Mouse (Mus musculus): ENCODE measurements around the gene Camta2. TPM values are rescaled to one million over a fixed set of nuclear protein-coding genes. Genes with fewer than 3 reads are reported as not detected.

The Camta2 gene
- polyA plus RNA-seq (2015; fragmentation: Nextera tagmentation; extraction: Ambion mirVana) = 15.3 and 16.4 TPM in 2 replicates

DNA sequence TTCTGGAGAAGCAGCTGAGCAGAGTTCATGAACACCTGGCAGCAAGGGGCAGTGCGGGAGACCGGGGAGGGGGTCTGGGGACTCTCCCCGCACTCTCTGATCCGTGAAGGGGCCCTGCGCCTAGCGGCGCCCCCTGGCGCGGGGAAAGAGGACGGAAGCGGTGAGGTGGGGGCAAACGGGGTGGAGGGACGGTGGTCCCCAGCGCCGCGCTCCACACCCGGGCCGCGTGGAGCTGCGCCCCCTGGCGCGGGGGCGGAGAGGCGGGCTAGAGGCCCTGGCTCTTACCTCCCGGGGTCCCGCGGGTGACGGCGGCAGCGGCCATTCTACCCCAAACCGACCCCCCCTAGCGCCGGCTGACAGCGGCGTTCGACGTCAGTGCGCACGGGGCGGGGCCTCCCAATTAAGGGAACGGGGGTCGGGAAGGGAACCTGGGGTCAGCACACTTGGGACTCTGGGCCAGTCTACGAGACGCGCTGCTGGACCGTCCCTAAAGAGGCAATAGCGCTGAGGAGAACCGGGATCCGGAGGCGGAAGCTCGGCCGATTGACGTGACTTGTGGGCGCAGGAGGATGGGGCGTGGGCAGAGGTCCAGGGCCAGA is at the start of gene Camta2:
TSS of gene Camta2 (minus strand) at position 505 of the 599 bp plus-strand sequence.
- 1% methylated on average over 55 of the region's 55 CpGs for WGBS
- no peaks in the 10 kb centered on the region for H3K9me3 ChIP-seq
- H3K4me3 ChIP-seq (replicated peaks) = peak within 1 kb of the TSS; percentile 88
- H3K4me1 ChIP-seq (replicated peaks) = peaks cover 35% of the 10 kb centered on the region
- peaks cover 26% of the 10 kb centered on the region for H3K36me3 ChIP-seq
- H3K27me3 ChIP-seq = no peaks in the 10 kb centered on the region
- peak; percentile 86 for ATAC-seq
- H3K4me2 ChIP-seq (replicated peaks) = peak within 1 kb of the TSS; percentile 75
- peak within 1 kb of the TSS; percentile 90 for H3K9ac ChIP-seq (replicated peaks)
- H3K27ac ChIP-seq = peak within 1 kb of the TSS; percentile 84

DNA sequence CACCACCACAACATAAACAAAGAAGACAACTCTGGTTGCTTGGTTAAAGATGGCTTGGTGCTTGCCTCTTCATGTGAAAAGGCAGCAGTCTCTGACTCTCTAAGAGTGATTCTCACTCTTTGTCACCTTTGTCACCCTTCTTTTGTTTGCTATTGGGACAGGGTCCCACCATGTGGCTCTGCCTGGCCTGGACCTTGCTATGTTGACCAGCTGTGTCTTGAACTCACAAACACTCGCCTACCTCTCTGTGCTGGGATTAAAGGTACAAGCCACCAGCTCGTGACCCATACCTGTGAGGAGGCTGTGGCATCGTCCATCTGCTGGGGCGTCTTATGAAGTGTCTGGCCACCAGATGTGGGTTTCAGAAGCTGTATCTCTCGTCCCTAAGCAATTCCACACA is 45.4 kb upstream of the Camta2 start:
- H3K4me3 ChIP-seq (replicated peaks) = no peak overlapping the region
- no peak overlapping the region for H3K9ac ChIP-seq (replicated peaks)
- no peak overlapping the region for H3K27ac ChIP-seq
- ATAC-seq = no peak
- WGBS = 79% methylated on average over 5 of the region's 5 CpGs
- no peaks in the 10 kb centered on the region for H3K4me1 ChIP-seq (replicated peaks)
- H3K9me3 ChIP-seq = no peaks in the 10 kb centered on the region
- H3K36me3 ChIP-seq = peaks cover 13% of the 10 kb centered on the region
- H3K27me3 ChIP-seq = no peaks in the 10 kb centered on the region
- H3K4me2 ChIP-seq (replicated peaks) = no peak overlapping the region

DNA sequence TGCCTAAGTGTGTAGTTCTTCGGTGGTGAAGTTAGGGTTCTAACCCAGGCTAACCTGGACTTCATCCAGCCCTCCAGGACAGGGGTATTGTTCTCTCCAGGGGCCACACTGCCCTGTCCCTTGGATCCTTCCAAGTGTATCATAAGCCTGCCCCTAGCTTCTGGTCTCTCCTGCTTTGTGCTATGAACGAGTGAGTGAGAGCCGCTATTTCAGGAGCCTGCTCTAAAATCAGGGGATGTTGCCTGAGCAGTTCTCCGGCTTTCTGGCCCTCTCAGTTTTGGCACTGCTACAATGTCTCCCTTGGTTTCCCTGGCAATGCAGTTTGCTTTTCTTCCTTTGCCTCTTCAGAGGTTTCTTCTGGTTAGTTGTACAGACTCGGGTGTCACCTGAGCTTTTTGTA is 43.3 kb upstream of the Camta2 start:
- no peaks in the 10 kb centered on the region for H3K27me3 ChIP-seq
- 61% methylated on average over 5 of the region's 5 CpGs for WGBS
- H3K4me3 ChIP-seq (replicated peaks) = no peak overlapping the region
- H3K36me3 ChIP-seq = peaks cover 33% of the 10 kb centered on the region
- no peak overlapping the region for H3K9ac ChIP-seq (replicated peaks)
- H3K4me1 ChIP-seq (replicated peaks) = no peaks in the 10 kb centered on the region
- no peak for ATAC-seq
- H3K9me3 ChIP-seq = no peaks in the 10 kb centered on the region
- H3K4me2 ChIP-seq (replicated peaks) = no peak overlapping the region
- no peak overlapping the region for H3K27ac ChIP-seq

DNA sequence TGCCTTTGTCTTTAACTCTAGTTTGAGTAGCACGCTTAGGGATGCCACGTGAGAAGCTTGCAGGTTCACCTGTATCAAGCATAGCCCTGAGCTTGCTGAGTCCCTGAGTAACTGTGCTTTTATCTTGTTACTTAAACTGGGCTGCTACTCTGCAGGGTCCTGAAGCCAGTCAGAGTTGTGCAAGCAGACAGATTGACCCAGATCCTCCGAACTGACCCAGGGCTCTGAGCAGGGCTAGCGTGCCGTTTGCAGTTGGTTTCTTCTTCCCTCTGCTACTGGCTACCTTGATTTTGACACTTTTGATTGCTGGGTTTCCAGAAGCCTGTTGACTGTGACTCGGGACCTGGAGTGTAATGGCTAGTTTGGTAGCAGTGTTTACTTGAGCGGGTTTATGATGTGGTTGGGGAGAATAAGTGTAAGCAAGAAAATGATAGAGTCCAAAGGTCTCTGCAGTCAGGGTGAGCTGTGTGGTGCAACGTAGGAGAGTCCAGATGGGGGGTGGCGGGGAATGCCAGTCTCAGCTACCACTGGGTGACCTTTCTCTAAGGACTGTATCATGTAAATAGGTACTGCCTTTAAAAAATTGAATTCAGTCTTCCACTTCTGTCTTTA is 42.6 kb upstream of the Camta2 start:
- WGBS = 83% methylated on average over 9 of the region's 9 CpGs
- no peak for ATAC-seq
- Histone ChIP-seq H3K27ac (no peak overlapping the region), H3K4me1 (replicated peaks) (no peaks in the 10 kb centered on the region), H3K4me2 (replicated peaks) (no peak overlapping the region), H3K9ac (replicated peaks) (no peak overlapping the region), H3K27me3 (no peaks in the 10 kb centered on the region), H3K4me3 (replicated peaks) (no peak overlapping the region), H3K9me3 (no peaks in the 10 kb centered on the region), H3K36me3 (peaks cover 40% of the 10 kb centered on the region)

DNA sequence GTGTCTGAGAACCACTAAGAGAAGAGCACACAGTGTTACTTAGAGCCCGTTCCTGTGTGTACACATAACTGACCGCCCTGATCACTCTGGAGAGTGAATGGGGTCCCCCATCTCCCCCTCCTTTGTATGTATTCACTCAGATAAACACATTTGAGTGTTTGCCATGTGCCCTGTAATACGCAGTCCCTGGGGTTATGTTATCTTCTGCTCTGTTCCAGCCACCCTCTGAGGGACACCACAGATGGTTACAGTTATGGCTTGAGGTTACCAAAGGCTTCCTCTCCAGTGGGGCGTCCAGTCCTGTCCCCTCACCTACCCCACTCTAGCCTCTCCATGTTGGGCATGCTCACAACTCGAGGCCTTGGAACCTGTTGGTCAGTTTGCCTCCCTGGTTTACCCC is 39.5 kb upstream of the Camta2 start:
- Histone ChIP-seq H3K36me3 (peaks cover 65% of the 10 kb centered on the region), H3K9me3 (no peaks in the 10 kb centered on the region), H3K27me3 (no peaks in the 10 kb centered on the region), H3K27ac (no peak overlapping the region), H3K4me2 (replicated peaks) (no peak overlapping the region), H3K9ac (replicated peaks) (no peak overlapping the region), H3K4me3 (replicated peaks) (no peak overlapping the region), H3K4me1 (replicated peaks) (no peaks in the 10 kb centered on the region)
- 90% methylated on average over 5 of the region's 5 CpGs for WGBS
- no peak for ATAC-seq

DNA sequence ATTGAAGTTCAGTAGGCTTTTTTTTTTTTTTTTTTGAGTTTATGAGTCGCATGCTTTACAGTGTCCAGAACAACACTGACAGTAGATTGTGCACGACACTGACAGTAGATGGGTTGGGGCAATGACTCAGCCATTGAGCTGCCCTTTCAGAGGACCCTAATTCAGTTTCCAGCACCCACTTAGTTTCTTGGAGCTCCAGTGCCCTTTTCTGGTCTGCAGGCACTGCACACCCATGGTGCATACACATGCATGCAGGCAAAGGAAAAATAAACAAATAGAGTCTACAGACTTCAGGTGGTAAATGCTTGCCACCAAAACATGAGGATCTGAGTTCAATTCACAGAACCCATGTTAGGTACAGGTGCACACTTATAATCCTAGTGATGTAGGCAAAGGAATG is 38.7 kb upstream of the Camta2 start:
- no peak overlapping the region for H3K4me3 ChIP-seq (replicated peaks)
- ATAC-seq = no peak
- H3K36me3 ChIP-seq = peaks cover 73% of the 10 kb centered on the region
- no peak overlapping the region for H3K27ac ChIP-seq
- 88% methylated on average over 2 of the region's 2 CpGs for WGBS
- H3K4me1 ChIP-seq (replicated peaks) = no peaks in the 10 kb centered on the region
- H3K9ac ChIP-seq (replicated peaks) = no peak overlapping the region
- H3K4me2 ChIP-seq (replicated peaks) = no peak overlapping the region
- no peaks in the 10 kb centered on the region for H3K27me3 ChIP-seq
- no peaks in the 10 kb centered on the region for H3K9me3 ChIP-seq

DNA sequence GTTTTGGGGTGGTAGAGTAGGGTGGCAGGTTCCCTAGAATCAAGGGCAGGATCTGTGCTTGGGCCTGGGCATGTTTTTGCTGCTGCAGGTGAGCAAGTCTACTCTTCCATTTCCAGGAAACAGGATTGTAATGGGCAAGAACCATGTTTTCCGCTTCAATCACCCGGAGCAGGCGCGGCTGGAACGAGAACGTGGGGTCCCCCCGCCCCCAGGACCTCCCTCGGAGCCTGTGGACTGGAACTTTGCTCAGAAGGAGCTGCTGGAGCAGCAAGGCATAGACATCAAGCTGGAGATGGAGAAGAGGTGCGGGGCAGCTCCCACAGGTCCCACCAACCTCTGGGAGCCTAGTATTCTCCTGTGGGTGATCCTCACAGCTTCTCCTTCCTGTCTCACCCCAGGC is 36.8 kb upstream of the Camta2 start:
- no peak for ATAC-seq
- Histone ChIP-seq H3K36me3 (peaks cover 91% of the 10 kb centered on the region), H3K9me3 (no peaks in the 10 kb centered on the region), H3K4me1 (replicated peaks) (no peaks in the 10 kb centered on the region), H3K9ac (replicated peaks) (no peak overlapping the region), H3K4me3 (replicated peaks) (no peak overlapping the region), H3K27ac (no peak overlapping the region), H3K27me3 (no peaks in the 10 kb centered on the region), H3K4me2 (replicated peaks) (no peak overlapping the region)
- 97% methylated on average over 9 of the region's 9 CpGs for WGBS

DNA sequence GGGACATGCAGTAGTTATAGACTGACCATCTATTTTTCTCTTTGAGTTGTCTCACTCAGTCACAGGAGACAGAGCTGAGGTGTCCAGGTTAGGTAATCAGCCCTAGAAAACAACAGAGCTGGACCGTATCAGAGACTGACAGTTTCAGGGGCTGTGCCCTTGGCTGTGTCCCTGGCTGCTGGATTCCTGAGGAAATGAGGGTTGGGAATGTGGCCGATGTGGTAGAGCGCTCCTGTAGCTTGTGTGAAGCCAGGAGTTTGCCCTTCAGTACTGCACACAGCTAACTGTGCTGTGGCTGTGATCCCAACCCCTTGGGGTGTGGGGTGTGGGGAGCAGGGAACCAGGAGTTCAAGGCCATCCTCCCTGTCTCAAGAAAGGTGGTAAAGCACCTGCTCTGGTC is 33.2 kb upstream of the Camta2 start:
- Histone ChIP-seq H3K9ac (replicated peaks) (no peak overlapping the region; the same call in 1 of the 2 replicates), H3K9me3 (no peaks in the 10 kb centered on the region), H3K4me1 (replicated peaks) (no peaks in the 10 kb centered on the region), H3K36me3 (peaks cover 92% of the 10 kb centered on the region), H3K4me3 (replicated peaks) (no peak overlapping the region), H3K4me2 (replicated peaks) (no peak overlapping the region), H3K27ac (no peak overlapping the region), H3K27me3 (no peaks in the 10 kb centered on the region)
- WGBS = 100% methylated on average over 3 of the region's 3 CpGs
- no peak for ATAC-seq

DNA sequence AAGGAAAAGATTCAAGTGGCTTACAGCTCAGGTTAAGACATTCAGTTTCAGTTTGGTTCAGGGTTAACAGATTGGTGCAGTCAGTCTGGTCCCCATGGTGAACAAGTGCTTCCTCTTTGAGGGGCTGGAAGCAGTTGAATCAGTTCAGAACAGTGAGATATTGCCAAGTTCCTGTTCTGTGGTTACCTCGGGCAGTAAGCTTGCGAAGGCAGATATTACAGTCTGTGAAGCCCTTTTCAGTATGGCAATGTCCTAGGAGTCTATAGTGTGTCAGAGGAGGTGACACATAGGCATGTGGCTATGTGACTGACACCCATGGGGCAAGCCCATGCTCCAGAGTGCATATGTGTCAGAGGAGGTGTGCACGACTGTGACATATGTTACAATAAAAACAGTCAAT is 32.7 kb upstream of the Camta2 start:
- Histone ChIP-seq H3K4me2 (replicated peaks) (no peak overlapping the region), H3K4me3 (replicated peaks) (no peak overlapping the region), H3K9me3 (no peaks in the 10 kb centered on the region), H3K9ac (replicated peaks) (no peak overlapping the region), H3K36me3 (peaks cover 91% of the 10 kb centered on the region), H3K27ac (no peak overlapping the region), H3K4me1 (replicated peaks) (no peaks in the 10 kb centered on the region), H3K27me3 (no peaks in the 10 kb centered on the region)
- WGBS = 91% methylated on average over 3 of the region's 3 CpGs
- ATAC-seq = no peak

DNA sequence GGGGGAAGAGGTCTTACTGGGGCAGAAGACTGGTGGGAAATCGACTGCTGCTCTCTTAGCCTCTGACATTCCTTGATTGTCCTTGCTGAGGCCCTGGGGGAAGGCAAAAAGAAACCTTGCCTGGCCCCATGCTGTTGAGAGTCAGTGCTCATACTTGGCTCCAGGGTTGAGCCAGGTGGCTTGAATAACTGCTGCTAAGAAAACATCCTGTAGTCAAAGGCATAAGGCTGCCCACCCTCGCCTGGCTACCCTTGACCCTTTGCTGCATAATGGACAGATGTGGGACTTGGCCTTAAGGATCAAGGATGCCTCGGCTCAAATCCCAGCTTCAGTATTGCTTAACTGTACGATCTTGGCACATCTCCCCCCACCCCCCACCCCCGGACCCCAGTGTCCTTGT is 30.6 kb upstream of the Camta2 start:
- Histone ChIP-seq H3K27ac (no peak overlapping the region), H3K4me2 (replicated peaks) (no peak overlapping the region), H3K4me1 (replicated peaks) (no peaks in the 10 kb centered on the region), H3K27me3 (no peaks in the 10 kb centered on the region), H3K36me3 (peaks cover 73% of the 10 kb centered on the region), H3K4me3 (replicated peaks) (no peak overlapping the region), H3K9me3 (no peaks in the 10 kb centered on the region), H3K9ac (replicated peaks) (no peak overlapping the region)
- no peak for ATAC-seq
- WGBS = 74% methylated on average over 5 of the region's 5 CpGs

DNA sequence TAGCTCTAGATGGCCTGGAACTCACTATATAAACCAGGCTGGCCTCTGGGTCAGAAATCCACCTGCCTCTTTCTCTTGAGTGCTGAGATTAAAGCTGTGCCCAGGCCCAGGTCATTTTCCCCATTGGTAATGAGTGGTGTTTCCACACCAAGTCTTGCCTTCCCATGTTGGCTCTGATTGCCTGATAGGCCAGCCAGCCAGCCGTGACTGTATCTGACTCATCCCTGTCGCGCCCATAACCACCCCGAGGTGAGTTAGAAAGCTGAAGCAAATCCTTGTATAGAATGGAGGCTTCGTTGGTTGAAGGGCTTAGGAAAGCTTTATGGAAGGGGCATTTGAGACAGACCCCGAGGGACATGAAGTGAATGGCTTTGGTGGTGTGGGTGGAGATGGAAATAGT is 27.9 kb upstream of the Camta2 start:
- H3K9ac ChIP-seq (replicated peaks) = no peak overlapping the region
- peaks cover 71% of the 10 kb centered on the region for H3K36me3 ChIP-seq
- no peaks in the 10 kb centered on the region for H3K9me3 ChIP-seq
- no peak overlapping the region for H3K4me2 ChIP-seq (replicated peaks)
- H3K4me1 ChIP-seq (replicated peaks) = no peaks in the 10 kb centered on the region
- WGBS = 80% methylated on average over 6 of the region's 6 CpGs
- no peaks in the 10 kb centered on the region for H3K27me3 ChIP-seq
- H3K27ac ChIP-seq = no peak overlapping the region
- H3K4me3 ChIP-seq (replicated peaks) = no peak overlapping the region
- ATAC-seq = no peak

DNA sequence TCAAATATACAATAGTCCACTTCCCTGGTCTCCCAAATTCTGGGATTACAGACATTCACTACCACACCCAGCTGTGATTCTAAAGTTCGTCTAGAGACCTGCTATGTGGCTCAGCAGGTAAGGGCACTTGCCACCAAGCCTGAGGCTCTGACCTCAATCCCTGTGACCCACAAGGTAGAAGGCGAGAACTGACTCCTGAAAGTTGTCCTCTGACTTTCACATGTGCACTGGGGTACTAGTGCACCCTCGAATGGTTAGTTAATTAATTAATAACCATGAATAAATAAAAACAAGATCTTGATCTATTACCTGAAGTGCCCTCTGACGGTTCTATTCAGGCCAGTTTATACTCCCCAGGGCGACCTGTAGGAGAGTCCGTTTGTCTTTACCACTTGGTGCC is 25.3 kb upstream of the Camta2 start:
- no peaks in the 10 kb centered on the region for H3K4me1 ChIP-seq (replicated peaks)
- no peak overlapping the region for H3K4me2 ChIP-seq (replicated peaks)
- H3K27ac ChIP-seq = no peak overlapping the region
- no peak for ATAC-seq
- peaks cover 68% of the 10 kb centered on the region for H3K36me3 ChIP-seq
- no peak overlapping the region for H3K4me3 ChIP-seq (replicated peaks)
- H3K27me3 ChIP-seq = no peaks in the 10 kb centered on the region
- WGBS = 88% methylated on average over 6 of the region's 6 CpGs
- H3K9me3 ChIP-seq = no peaks in the 10 kb centered on the region
- no peak overlapping the region for H3K9ac ChIP-seq (replicated peaks)

DNA sequence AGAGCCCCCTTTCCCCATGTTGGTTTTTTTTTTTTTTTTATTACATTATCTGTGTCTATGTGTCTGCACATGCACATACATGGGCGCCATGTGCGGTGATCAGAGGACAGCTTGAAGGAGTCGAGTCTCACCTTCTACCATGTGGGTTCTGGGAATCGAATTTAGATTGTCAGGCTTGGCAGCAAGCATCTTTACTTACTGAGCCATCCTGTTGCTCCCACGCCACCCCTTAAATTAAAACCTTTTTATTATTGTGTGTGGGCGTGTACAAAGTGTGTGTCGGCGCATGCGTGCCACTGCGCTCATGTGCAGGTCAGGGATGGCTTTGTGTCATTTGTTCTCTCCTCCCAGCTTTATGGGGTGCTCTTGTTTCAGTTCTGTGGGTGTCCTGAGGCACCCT is 23.1 kb upstream of the Camta2 start:
- Histone ChIP-seq H3K4me3 (replicated peaks) (no peak overlapping the region), H3K27ac (no peak overlapping the region), H3K4me2 (replicated peaks) (no peak overlapping the region), H3K9ac (replicated peaks) (no peak overlapping the region), H3K9me3 (no peaks in the 10 kb centered on the region), H3K36me3 (peaks cover 69% of the 10 kb centered on the region), H3K4me1 (replicated peaks) (no peaks in the 10 kb centered on the region), H3K27me3 (no peaks in the 10 kb centered on the region)
- no peak for ATAC-seq
- 96% methylated on average over 10 of the region's 10 CpGs for WGBS

Measured in midbrain, embryonic 13.5 days (tissue).